Mouse (Mus musculus): Measurements from ENCODE around the gene Impdh2.

GRCm38 (mm10) chr9:108579344-108579690 lies 19.2 kb downstream of the Impdh2 start:
- TF ChIP-seq GATA1 (IDR thresholded peaks at IDR 0.05; ENCODE audit: low read length), result no peak
- TF ChIP-seq TAL1 (IDR thresholded peaks at IDR 0.05; ENCODE audit: low read length), result no peak

Data from erythroblast, embryonic 14.5 days (primary cell).